ENCODE assay signal across 9 mouse cellular contexts in genomic region chr8:122336251-122336910, GRCm38 (mm10). TPM values are rescaled to one million over a fixed set of nuclear protein-coding genes. Genes with fewer than 3 reads are reported as not detected.
DNase-seq lines count a peak whose midpoint lies in the region; ATAC-seq and TF ChIP-seq lines count a peak whose summit lies in the region.
"Had no signal": no experiment of that assay in that cellular context is flagged by ENCODE, and none has a peak within 500 bp of the region (broad histone marks: within the 10 kb centered on the region; RNA-seq: fewer than 3 reads in every experiment).

No protein-coding gene starts in this region.

- no peak for ATAC-seq in cerebellum, adult (ENCODE audit: insufficient number of reproducible peaks, low FRiP score, low TSS enrichment)
- ATAC-seq in G1E (ENCODE audit: extremely low read depth, insufficient number of reproducible peaks, low FRiP score, poor library complexity, severe bottlenecking): no peak
- ATAC-seq in kidney, embryonic 14.5 days (ENCODE audit: low FRiP score, low TSS enrichment): peak; percentile 51
- ATAC-seq in monocyte, adult 5-6 weeks (replicated peaks; ENCODE audit: insufficient number of reproducible peaks, low FRiP score, low TSS enrichment, poor library complexity, severe bottlenecking): no peak

- 3% methylated on average over 81 of the region's 81 CpGs for WGBS in forebrain, embryonic 10.5 days
- 6% methylated on average over 78 of the region's 81 CpGs for WGBS in kidney, embryonic 14.5 days

- peak overlapping the region; percentile 36; the same call in 1 of the 2 replicates for H3K4me3 ChIP-seq in G1E (ENCODE audit: low read depth, low read length)
- peak overlapping the region; percentile 68 for H3K4me3 ChIP-seq in forebrain, embryonic 10.5 days
- peak overlapping the region; percentile 54 for H3K4me3 ChIP-seq in kidney, embryonic 14.5 days (ENCODE audit: low read length)

- H3K27me3 ChIP-seq in G1E (ENCODE audit: insufficient read depth, low read length): peaks cover 8% of the 10 kb centered on the region; the same call in 1 of the 2 replicates
- H3K27me3 ChIP-seq in forebrain, embryonic 10.5 days (ENCODE audit: poor library complexity, severe bottlenecking): peaks cover 82% of the 10 kb centered on the region
- peaks cover 38% of the 10 kb centered on the region for H3K27me3 ChIP-seq in kidney, embryonic 14.5 days (ENCODE audit: control insufficient read depth, insufficient read depth, low read length)

- no peak for TF ChIP-seq CTCF in G1E (IDR thresholded peaks at IDR 0.05; ENCODE audit: low read depth, low read length)

- H3K4me1 ChIP-seq in G1E (ENCODE audit: insufficient read depth, low read depth, low read length): peaks cover 73% of the 10 kb centered on the region
- peaks cover 28% of the 10 kb centered on the region for H3K4me1 ChIP-seq in forebrain, embryonic 10.5 days
- H3K4me1 ChIP-seq in kidney, embryonic 14.5 days (ENCODE audit: control insufficient read depth, insufficient read depth, low read length): peaks cover 16% of the 10 kb centered on the region; the same call in 1 of the 2 replicates

- H3K9me3 ChIP-seq in G1E (replicated peaks): peaks cover 36% of the 10 kb centered on the region
- no peaks in the 10 kb centered on the region for H3K9me3 ChIP-seq in forebrain, embryonic 10.5 days
- no peaks in the 10 kb centered on the region for H3K9me3 ChIP-seq in kidney, embryonic 14.5 days (ENCODE audit: control insufficient read depth, low read length)

- H3K9ac ChIP-seq in kidney, embryonic 14.5 days (ENCODE audit: low read depth, low read length): peak overlapping the region; percentile 61

- H3K36me3 ChIP-seq in G1E (replicated peaks): peaks cover 86% of the 10 kb centered on the region
- H3K36me3 ChIP-seq in forebrain, embryonic 10.5 days (replicated peaks): peaks cover 5% of the 10 kb centered on the region; the same call in 1 of the 2 replicates
- peaks cover 16% of the 10 kb centered on the region for H3K36me3 ChIP-seq in kidney, embryonic 14.5 days (ENCODE audit: control insufficient read depth, insufficient read depth, low read length)

- peak; percentile 55 for DNase-seq in cerebellum, adult 9-11 months
- DNase-seq in G1E (ENCODE audit: low spot score): no peak
- peak; percentile 72 for DNase-seq in forebrain, embryonic 10.5 days (ENCODE audit: extremely low spot score, low spot score)
- peak; percentile 43 for DNase-seq in lung, postnatal 10 days
- DNase-seq in right cerebral cortex, postnatal 4 days: peak; percentile 68

- H3K27ac ChIP-seq in forebrain, embryonic 10.5 days: peak overlapping the region; percentile 71
- H3K27ac ChIP-seq in kidney, embryonic 14.5 days (ENCODE audit: low read depth, low read length): no peak overlapping the region

- peak overlapping the region; percentile 90 for H3K4me2 ChIP-seq in kidney, embryonic 14.5 days (replicated peaks; ENCODE audit: low read depth, low read length)

RNA-seq across cellular contexts. Expression of gene Trhr2, which starts 24.2 kb away (rescaled TPM):
- not detected in 2 replicates for total RNA-seq in G1E (2014; fragmentation: Nextera tagmentation)
- not detected in 2 replicates for total RNA-seq in G1E (2017)
- polyA plus RNA-seq in G1E (2012): not detected in 2 replicates
- not detected in 2 replicates for polyA plus RNA-seq in forebrain, embryonic 10.5 days (2016; fragmentation: Nextera tagmentation; extraction: Ambion mirVana)
- polyA plus RNA-seq in kidney, embryonic 14.5 days (2014; fragmentation: Nextera tagmentation; extraction: Ambion mirVana): not detected in 2 replicates
- total RNA-seq in monocyte, adult 5-6 weeks (2017): not detected in 3 replicates
- total RNA-seq: neutrophil, adult 5-6 weeks had no signal

RNA-seq across cellular contexts. Expression of gene Zc3h18, which starts 40.0 kb away (rescaled TPM):
- total RNA-seq in G1E (2014; fragmentation: Nextera tagmentation) (40.3 and 45.8 TPM in 2 replicates), G1E (2017) (52.7 and 58.4 TPM in 2 replicates)
- 134 and 143 TPM in 2 replicates for polyA plus RNA-seq in G1E (2012)
- polyA plus RNA-seq in forebrain, embryonic 10.5 days (2016; fragmentation: Nextera tagmentation; extraction: Ambion mirVana): 73.2 and 81.1 TPM in 2 replicates
- 35.7 and 43.8 TPM in 2 replicates for polyA plus RNA-seq in kidney, embryonic 14.5 days (2014; fragmentation: Nextera tagmentation; extraction: Ambion mirVana)
- 57.4 to 76.1 TPM (median 69.7 TPM) in 3 replicates for total RNA-seq in monocyte, adult 5-6 weeks (2017)

RNA-seq across cellular contexts. Expression of gene Zfpm1, which starts 54.4 kb away (rescaled TPM):
- total RNA-seq in G1E (2014; fragmentation: Nextera tagmentation): 254 and 292 TPM in 2 replicates
- 53.1 and 54.4 TPM in 2 replicates for total RNA-seq in G1E (2017)
- 1,150 and 1,251 TPM in 2 replicates for polyA plus RNA-seq in G1E (2012)
- polyA plus RNA-seq in forebrain, embryonic 10.5 days (2016; fragmentation: Nextera tagmentation; extraction: Ambion mirVana): 0.82 and 0.88 TPM in 2 replicates
- 2.7 and 2.8 TPM in 2 replicates for polyA plus RNA-seq in kidney, embryonic 14.5 days (2014; fragmentation: Nextera tagmentation; extraction: Ambion mirVana)
- total RNA-seq in monocyte, adult 5-6 weeks (2017): 7.9 to 23.3 TPM (median 10.3 TPM) in 3 replicates

Comparison
In these comparisons a context has a peak if more than half of its experiments do, and no peak if none do; other contexts are left out.
1. RNA of gene Zfpm1, which starts 54.4 kb away (polyA plus RNA-seq): 1,150 to 1,251 TPM in G1E; 2.7 to 2.8 TPM in kidney, embryonic 14.5 days and 0.82 to 0.88 TPM in forebrain, embryonic 10.5 days; every median in the first group is over 100 times any median in the second.
2. Peak in every context shown above with its lines, with median percentiles within 50 percentile points of each other: H3K4me3 ChIP-seq.